Mouse (Mus musculus): ENCODE measurements around the gene Slain1.
"Not testable (repeated sequence)": the region's sequence is repeated elsewhere in the genome, so short reads cannot be mapped to it uniquely, and the experiment has no call there.

Gene Slain1

DNA sequence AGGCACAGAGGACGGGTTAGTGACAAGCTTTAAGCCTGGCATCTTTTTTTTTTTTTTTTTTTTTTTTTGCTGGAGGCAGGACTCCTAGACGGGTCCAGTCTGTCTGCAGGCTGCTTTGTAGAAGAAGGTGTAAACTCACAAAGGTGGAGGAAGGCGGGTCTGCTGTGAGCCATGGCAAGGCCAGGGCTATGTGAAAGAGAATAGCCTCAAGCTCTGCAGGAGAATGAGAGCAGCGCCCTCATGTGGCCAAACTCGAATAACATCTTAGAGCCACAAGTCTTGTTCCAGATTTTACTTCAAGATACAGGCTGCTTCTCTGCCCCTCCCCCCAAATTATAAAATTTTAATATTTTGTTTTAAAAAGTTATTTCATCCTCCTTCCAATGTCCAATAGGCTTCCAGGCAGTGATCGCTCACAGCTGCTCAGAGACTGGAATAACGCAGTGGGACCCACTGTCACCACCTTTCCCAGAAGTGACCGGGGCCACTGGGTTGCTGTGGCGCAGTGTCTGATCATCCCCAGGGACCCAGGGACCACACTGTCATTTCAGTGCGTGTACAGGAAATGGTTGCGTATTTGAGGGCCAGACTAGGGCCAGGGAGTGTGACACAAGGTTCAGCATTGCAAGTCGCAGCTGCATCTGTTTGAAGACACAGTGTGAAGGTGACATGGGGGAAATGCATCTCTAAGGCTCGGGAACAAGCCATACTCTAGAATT lies 70.8 kb downstream of the Slain1 start:
- peak in 1 of 2 experiments; percentile 71 for DNase-seq (ENCODE audit: low spot score in 2 of 2)

DNA sequence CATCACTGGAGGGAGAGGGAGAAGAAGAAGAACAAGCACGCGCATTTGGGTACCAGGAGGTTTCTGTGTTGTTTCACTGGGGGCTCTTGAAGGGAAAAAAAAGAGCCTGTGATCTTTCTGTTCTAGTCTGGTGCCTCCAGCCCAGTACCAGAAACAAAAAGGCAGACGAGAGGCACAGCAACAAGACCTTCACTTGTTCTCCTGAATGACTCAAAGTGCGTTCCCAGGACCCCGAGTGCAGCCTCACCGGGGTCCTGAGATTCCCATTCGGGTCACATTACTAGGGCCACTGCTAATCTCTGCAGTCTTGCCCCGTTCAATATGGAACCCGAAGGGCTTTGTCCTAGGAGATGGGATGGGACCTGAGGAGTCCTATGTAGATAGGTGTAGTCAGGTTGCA lies 73.3 kb downstream of the Slain1 start:
- DNase-seq (ENCODE audit: low spot score in 2 of 2): no peak

DNA sequence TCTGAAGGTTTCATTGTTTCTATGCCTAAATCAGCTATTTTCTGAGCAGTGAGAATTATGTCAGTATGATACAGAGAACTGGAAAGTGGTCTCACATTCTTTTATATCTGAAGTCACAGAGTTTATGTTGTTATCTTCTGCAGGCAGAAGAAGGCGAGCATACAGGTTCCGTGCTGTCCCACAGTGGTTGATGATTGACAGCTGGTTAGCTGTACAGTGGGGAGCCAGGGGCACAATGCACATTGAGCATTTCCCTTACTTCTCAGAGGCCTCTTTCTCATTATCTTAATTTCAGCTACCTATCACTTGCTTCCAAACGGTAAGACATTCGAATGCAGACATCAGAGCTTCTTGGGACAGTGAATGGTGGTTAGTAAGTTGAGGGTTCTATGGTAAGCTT lies 73.8 kb downstream of the Slain1 start:
- DNase-seq (ENCODE audit: low spot score in 2 of 2): no peak

GRCm38 (mm10) chr14:103728506-103728905 lies 78.5 kb downstream of the Slain1 start:
- DNase-seq (ENCODE audit: low spot score in 2 of 2): no peak

DNA sequence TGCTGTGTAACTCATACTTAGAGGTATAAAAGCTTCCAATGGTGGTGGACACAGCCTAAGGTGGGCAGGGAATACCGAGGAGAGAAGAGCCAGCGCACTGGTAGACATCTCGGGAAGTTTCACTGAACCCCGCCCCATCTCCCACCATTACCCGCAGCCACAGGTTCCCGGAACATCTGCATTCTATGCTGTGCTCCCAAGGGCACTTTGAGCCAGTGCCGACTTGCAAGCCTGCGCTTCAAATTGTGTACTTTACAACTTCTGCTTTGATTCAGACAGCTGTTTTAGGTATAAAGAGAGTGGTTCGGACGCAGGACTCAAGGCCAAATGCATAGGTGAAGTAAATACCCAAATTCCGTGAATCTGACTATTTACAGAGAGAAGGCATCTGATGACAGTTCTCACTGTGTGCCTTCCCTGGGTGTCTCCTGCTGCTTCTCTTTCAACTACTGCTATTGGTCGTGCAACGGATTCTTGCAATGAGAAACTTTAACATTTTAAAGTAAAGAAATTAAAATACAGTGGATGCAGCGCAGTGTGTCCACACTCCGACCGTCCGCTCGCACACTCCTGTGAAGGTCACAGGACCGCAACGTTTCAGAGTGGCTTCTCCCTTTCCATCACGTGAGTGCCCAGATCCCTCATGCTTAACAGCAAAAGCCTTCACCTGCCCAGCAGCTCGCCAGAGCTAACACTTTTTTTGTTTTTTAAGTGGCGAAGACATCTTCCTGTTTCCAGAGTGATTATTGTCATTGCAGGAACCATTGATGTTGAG lies 79.1 kb downstream of the Slain1 start:
- no peak for DNase-seq (ENCODE audit: low spot score in 2 of 2)

- no peak for DNase-seq (ENCODE audit: low spot score in 2 of 2)
Observed at GRCm38 (mm10) chr14:103729760-103730367, 79.8 kb downstream of the Slain1 start.

DNA sequence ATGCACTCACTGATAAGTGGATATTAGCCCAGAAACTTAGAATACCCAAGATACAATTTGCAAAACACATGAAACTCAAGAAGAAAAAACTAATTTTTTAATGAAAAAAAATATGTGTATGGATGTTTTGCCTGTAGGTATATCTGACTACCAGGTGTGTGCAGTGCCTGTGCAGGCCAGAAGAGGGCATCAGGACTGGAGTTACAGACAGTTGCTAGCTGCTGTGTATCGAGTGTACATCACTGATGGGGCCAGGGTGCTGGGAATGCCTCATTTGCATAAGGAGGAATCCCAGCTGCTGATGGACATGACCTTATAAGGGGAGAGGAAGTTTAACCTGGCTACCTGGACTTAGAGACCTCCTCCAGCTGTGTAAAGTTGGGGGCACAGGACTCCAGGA lies 82.6 kb downstream of the Slain1 start:
- no peak for DNase-seq (ENCODE audit: low spot score in 2 of 2)

DNA sequence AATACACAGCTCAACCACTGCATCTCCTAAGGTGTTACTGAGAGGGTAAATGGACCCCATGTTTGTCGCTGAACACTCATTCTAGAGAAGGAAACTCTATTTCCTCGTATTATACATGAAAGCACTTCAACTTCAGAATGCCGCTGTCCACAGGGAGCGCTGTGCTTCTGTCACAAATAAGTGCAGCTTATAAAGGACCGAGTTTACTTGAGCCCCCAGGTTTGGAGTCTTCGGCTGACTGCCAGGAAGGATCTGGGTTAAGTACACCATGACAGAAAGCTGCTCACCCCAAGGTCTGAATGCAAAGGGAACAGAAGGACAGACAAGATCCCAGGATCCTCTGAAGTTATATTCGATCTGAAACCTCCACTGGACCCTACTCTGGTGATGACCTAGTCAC lies 91.2 kb downstream of the Slain1 start:
- no peak for DNase-seq (ENCODE audit: low spot score in 2 of 2)

DNA sequence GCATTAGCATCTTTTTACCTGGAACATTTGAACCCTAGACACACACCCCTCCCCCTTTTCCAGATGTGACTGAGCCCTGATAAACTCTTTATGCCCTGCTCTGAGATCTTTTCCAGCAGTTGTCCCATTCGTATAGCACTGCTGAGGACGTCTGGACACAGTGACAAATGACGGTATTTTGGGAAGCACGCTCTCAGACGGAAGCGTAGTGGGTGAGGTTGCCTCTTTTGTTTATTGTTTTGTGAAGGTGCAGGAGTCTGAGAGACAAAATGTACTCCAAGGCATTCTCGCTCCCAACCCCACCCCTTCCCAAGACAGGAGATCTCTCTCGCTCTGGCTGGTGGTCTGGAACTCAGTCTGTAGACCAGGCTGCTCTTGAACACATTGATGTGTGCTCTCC lies 92.1 kb downstream of the Slain1 start:
- DNase-seq (ENCODE audit: low spot score in 2 of 2): no peak

GRCm38 (mm10) chr14:103747345-103747744 lies 97.3 kb downstream of the Slain1 start:
- DNase-seq (ENCODE audit: low spot score in 2 of 2): no peak

DNA sequence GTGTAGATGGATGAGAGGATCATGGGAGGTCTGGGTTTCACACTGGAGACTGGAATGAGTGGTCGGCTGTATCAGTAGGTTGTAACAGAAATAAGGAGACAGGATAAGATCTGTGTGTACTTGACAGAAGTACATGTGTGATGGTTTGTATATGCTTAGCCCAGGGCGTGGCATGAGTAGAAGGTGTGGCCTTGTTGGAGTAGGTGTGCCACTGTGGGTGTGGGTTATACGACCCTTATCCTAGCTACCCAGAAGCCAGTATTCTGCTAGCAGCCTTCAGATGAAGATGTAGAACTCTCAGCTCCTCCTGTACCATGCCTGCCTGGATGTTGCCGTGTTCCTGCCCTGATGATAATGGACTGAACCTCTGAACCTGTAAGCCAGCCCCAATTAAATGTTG lies 100.6 kb downstream of the Slain1 start:
- not testable (repeated sequence) for DNase-seq (ENCODE audit: low spot score in 2 of 2)

GRCm38 (mm10) chr14:103751384-103751783 lies 101.4 kb downstream of the Slain1 start:
- DNase-seq (ENCODE audit: low spot score in 2 of 2): no peak

- DNase-seq (ENCODE audit: low spot score in 2 of 2): no peak
Observed at GRCm38 (mm10) chr14:103752773-103753172, 102.7 kb downstream of the Slain1 start.

GRCm38 (mm10) chr14:103754041-103754440 lies 104.0 kb downstream of the Slain1 start:
- DNase-seq (ENCODE audit: low spot score in 2 of 2): no peak

DNA sequence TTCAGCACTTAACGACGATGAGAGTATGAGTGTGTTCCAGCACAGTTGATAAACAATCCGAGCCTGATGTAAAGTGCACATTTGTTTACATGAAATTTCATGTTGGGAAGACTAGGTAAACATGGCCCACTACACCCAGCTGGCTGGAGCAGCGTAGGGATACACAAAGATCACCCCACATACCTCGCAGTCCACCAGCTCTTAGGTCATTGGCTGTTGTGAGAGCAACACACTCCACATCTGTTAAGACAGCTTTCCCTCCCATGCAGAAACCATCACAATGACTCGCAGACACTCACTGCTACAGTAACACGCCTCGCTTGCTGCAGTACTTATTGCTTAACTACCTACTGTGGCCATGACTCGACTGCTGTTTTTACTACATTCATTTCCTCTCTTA lies 104.4 kb downstream of the Slain1 start:
- no peak for DNase-seq (ENCODE audit: low spot score in 2 of 2)
